Mouse (Mus musculus): ENCODE results near the gene Gm29564. TPM values are rescaled to one million over a fixed set of nuclear protein-coding genes. Genes with fewer than 3 reads are reported as not detected.
"Not testable (repeated sequence)": the region's sequence is repeated elsewhere in the genome, so short reads cannot be mapped to it uniquely, and the experiment has no call there.

Gm29564 gene
- not detected for total RNA-seq (2021)

DNA sequence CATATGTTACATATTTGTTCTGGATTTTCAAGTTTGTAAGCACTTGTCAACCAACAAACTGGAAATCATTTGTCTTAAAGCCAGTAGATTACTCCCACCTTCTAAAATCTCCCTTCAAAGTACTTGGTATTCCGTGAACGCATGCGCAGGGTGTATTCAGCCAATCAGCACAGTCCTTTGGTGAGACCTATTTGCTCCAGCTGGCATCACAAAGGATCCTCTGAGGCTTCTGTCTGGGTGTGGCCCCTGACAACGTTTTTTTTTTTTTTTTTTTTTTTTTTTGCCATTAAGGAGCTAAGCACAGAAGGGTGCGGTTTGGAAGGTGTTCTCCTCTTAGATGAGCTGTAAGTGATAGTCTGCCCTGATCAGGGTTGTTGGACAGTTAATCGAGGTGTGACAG lies at the start of gene Gm29564:
TSS of gene Gm29564 (plus strand) at position 301 of the 400 bp plus-strand sequence.
- intact Hi-C loops (cut with DNase I), result not testable (repeated sequence)

More for the DNA sequence above, at the start of gene Gm29564:
- DNase-seq (ENCODE audit: low spot score in 2 of 2), result not testable (repeated sequence)

Other genes with a start within 250 kb of the Gm29564 start
- not detected for gene Gm20867, start 249.8 kb upstream of the Gm29564 start, total RNA-seq (2021)

Measured in left cerebral cortex, postnatal 36 days (tissue).